Mouse (Mus musculus) ES-Bruce4 (cell line): Measurements from ENCODE around the gene Olfr1. TPM values are rescaled to one million over a fixed set of nuclear protein-coding genes. Genes with fewer than 3 reads are reported as not detected.

Source experiments
- H3K27ac ChIP-seq: 2 replicates; pipeline ENCODE4 v1.5.1; 2012; ENCODE audit warnings: low read length, inconsistent platforms; ENCODE audit not compliant: insufficient read depth
- H3K27me3 ChIP-seq: 2 replicates; pipeline ENCODE4 v1.6.1; 2012; ENCODE audit warnings: mild to moderate bottlenecking, low read length, inconsistent platforms; ENCODE audit not compliant: control insufficient read depth, poor library complexity, insufficient read depth, severe bottlenecking
- H3K36me3 ChIP-seq: 2 replicates; pipeline ENCODE4 v1.6.1; 2012; ENCODE audit warnings: inconsistent platforms, mild to moderate bottlenecking, low read length, moderate library complexity; ENCODE audit not compliant: control insufficient read depth, poor library complexity, insufficient read depth, severe bottlenecking
- H3K4me1 ChIP-seq: one replicate; pipeline ENCODE4 v1.8.1; 2011; ENCODE audit warnings: low read length; ENCODE audit not compliant: control insufficient read depth, insufficient read depth
- H3K4me3 ChIP-seq: 2 replicates; pipeline ENCODE4 v1.5.1; 2011; ENCODE audit warnings: low read depth, mild to moderate bottlenecking, low read length
- H3K9ac ChIP-seq: 2 replicates; pipeline ENCODE4 v1.6.1; 2012; ENCODE audit warnings: low read depth, mild to moderate bottlenecking, inconsistent platforms; ENCODE audit not compliant: poor library complexity, severe bottlenecking
- H3K9me3 ChIP-seq: replicated peaks from 2 replicates; pipeline ENCODE4 v1.6.1; 2012; ENCODE audit warnings: mild to moderate bottlenecking, low read length, inconsistent platforms; ENCODE audit not compliant: control insufficient read depth, poor library complexity, insufficient read depth, severe bottlenecking
- CTCF ChIP-seq: IDR thresholded peaks from one replicate; pipeline ENCODE4 v1.8.1; 2011; ENCODE audit warnings: low read depth, low read length
- EP300 ChIP-seq: IDR thresholded peaks from 2 replicates; pipeline ENCODE4 v1.6.1; 2011; ENCODE audit warnings: low read depth, low read length; ENCODE audit not compliant: insufficient read depth
- POLR2A ChIP-seq: IDR thresholded peaks from one replicate; pipeline ENCODE4 v1.8.1; 2011; ENCODE audit warnings: low read length; ENCODE audit not compliant: insufficient read depth
- polyA plus RNA-seq: library from polyadenylated mRNA; stranded (reverse); fragments of >200 nt; gene quantifications from 2 replicates; pipeline ENCODE4 v1.2.4, GENCODE M21; 2011; ENCODE audit warnings: low read depth; ENCODE audit not compliant: missing spikeins, insufficient read depth, insufficient read length

Olfr1 gene
- not detected in 2 replicates for polyA plus RNA-seq

- Histone ChIP-seq H3K27ac (no peak within 1 kb of the TSS), H3K9ac (no peak within 1 kb of the TSS), H3K27me3 (no peaks in the 10 kb centered on the region), H3K4me3 (no peak within 1 kb of the TSS), H3K36me3 (no peaks in the 10 kb centered on the region), H3K9me3 (no peaks in the 10 kb centered on the region), H3K4me1 (no peaks in the 10 kb centered on the region)
- no peak for TF ChIP-seq EP300
- no peak for TF ChIP-seq CTCF
- no peak for TF ChIP-seq POLR2A
Measured at GRCm38 (mm10) chr11:73399514-73399913, at the start of gene Olfr1. Olfr1 (minus strand) TSS chr11:73399614.

- TF ChIP-seq EP300 (no peak), POLR2A (no peak), CTCF (no peak)
- Histone ChIP-seq H3K36me3 (no peaks in the 10 kb centered on the region), H3K9ac (no peak within 1 kb of the TSS), H3K27me3 (no peaks in the 10 kb centered on the region), H3K27ac (no peak within 1 kb of the TSS), H3K9me3 (no peaks in the 10 kb centered on the region), H3K4me3 (no peak within 1 kb of the TSS), H3K4me1 (no peaks in the 10 kb centered on the region)
Measured at GRCm38 (mm10) chr11:73428377-73428776, 29.0 kb upstream of the Olfr1 start, which contains the start of gene Olfr378. Olfr378 (minus strand) TSS chr11:73428477.

GRCm38 (mm10) chr11:73395374-73395773, 4.0 kb downstream of the Olfr1 start:
- Histone ChIP-seq H3K36me3 (no peaks in the 10 kb centered on the region), H3K4me3 (no peak overlapping the region)

GRCm38 (mm10) chr11:73370946-73371345, 28.5 kb downstream of the Olfr1 start, which contains the start of gene Olfr376:
Olfr376 (plus strand) TSS chr11:73371246.
- Histone ChIP-seq H3K9ac (no peak within 1 kb of the TSS), H3K4me3 (no peak within 1 kb of the TSS), H3K27me3 (no peaks in the 10 kb centered on the region), H3K9me3 (0 out of 2 replicates have a peak, but pooled peaks cover 2% of the 10 kb centered on the region), H3K36me3 (no peaks in the 10 kb centered on the region), H3K4me1 (no peaks in the 10 kb centered on the region), H3K27ac (no peak within 1 kb of the TSS)
- no peak for TF ChIP-seq CTCF
- TF ChIP-seq EP300: no peak
- TF ChIP-seq POLR2A: no peak

More at GRCm38 (mm10) chr11:73395374-73395773, 4.0 kb downstream of the Olfr1 start:
- H3K27ac ChIP-seq: no peak overlapping the region
- H3K9me3 ChIP-seq: no peaks in the 10 kb centered on the region
- H3K4me1 ChIP-seq: no peaks in the 10 kb centered on the region
- TF ChIP-seq CTCF: no peak
- no peak for TF ChIP-seq POLR2A
- no peak for TF ChIP-seq EP300
- no peak overlapping the region for H3K9ac ChIP-seq
- no peaks in the 10 kb centered on the region for H3K27me3 ChIP-seq

GRCm38 (mm10) chr11:73350483-73350882, 48.9 kb downstream of the Olfr1 start, which contains the start of gene Olfr20:
Olfr20 (plus strand) TSS chr11:73350783.
- no peaks in the 10 kb centered on the region for H3K36me3 ChIP-seq
- H3K4me1 ChIP-seq: no peaks in the 10 kb centered on the region
- H3K27me3 ChIP-seq: no peaks in the 10 kb centered on the region
- H3K4me3 ChIP-seq: no peak within 1 kb of the TSS
- no peaks in the 10 kb centered on the region for H3K9me3 ChIP-seq
- H3K27ac ChIP-seq: no peak within 1 kb of the TSS
- no peak for TF ChIP-seq POLR2A
- no peak for TF ChIP-seq CTCF
- no peak for TF ChIP-seq EP300
- no peak within 1 kb of the TSS for H3K9ac ChIP-seq

Other genes starting within 250 kb of the Olfr1 start
- gene P2rx5, start 239.2 kb downstream of the Olfr1 start, polyA plus RNA-seq: 0.42 and 0.55 TPM in 2 replicates
- gene Emc6, start 222.6 kb downstream of the Olfr1 start, polyA plus RNA-seq: 51.9 TPM in 2 replicates
- gene Tax1bp3, start 222.5 kb downstream of the Olfr1 start, polyA plus RNA-seq: 36.2 and 37.1 TPM in 2 replicates
- 15.3 and 15.4 TPM in 2 replicates for gene Ctns, start 200.6 kb downstream of the Olfr1 start, polyA plus RNA-seq
- 0.93 and 0.94 TPM in 2 replicates for gene Shpk, start 200.2 kb downstream of the Olfr1 start, polyA plus RNA-seq
- gene Trpv1, start 165.3 kb downstream of the Olfr1 start, polyA plus RNA-seq: not detected in 2 replicates
- 0.11 TPM in 1 of 2 replicates, not detected in the other for gene Trpv3, start 132.2 kb downstream of the Olfr1 start, polyA plus RNA-seq
- 2.1 and 3.7 TPM in 2 replicates for gene Aspa, start 70.0 kb downstream of the Olfr1 start, polyA plus RNA-seq
- not detected in 2 replicates for gene Gm49340, start 69.9 kb downstream of the Olfr1 start, polyA plus RNA-seq
- gene Spata22, start 69.9 kb downstream of the Olfr1 start, polyA plus RNA-seq: 2.2 and 3.0 TPM in 2 replicates
- not detected in 2 replicates for gene Olfr20, start 48.8 kb downstream of the Olfr1 start, polyA plus RNA-seq
- not detected in 2 replicates for gene Olfr376, start 28.4 kb downstream of the Olfr1 start, polyA plus RNA-seq
- gene Olfr378, start 28.9 kb upstream of the Olfr1 start, polyA plus RNA-seq: not detected in 2 replicates
- gene Olfr380, start 57.9 kb upstream of the Olfr1 start, polyA plus RNA-seq: not detected in 2 replicates
- gene Olfr381, start 92.0 kb upstream of the Olfr1 start, polyA plus RNA-seq: not detected in 2 replicates
- not detected in 2 replicates for gene Olfr382, start 117.6 kb upstream of the Olfr1 start, polyA plus RNA-seq
- not detected in 2 replicates for gene Olfr385, start 193.4 kb upstream of the Olfr1 start, polyA plus RNA-seq
- not detected in 2 replicates for gene Olfr384, start 199.0 kb upstream of the Olfr1 start, polyA plus RNA-seq